Mouse (Mus musculus) midbrain, embryonic 15.5 days (tissue): Measurements from ENCODE around the gene Tnni3. TPM values are rescaled to one million over a fixed set of nuclear protein-coding genes. Genes with fewer than 3 reads are reported as not detected.

Source experiments
- ATAC-seq: fragments of 200-750 bp; cut with Nextera tagmentation; replicated peaks from 2 replicates; pipeline ENCODE4 v1.8.0; 2017; ENCODE audit warnings: moderate TSS enrichment
- H3K27ac ChIP-seq: fragments of 300-500 bp; sonication (generic); 2 replicates; pipeline ENCODE4 v1.5.1; 2015; ENCODE audit warnings: mild to moderate bottlenecking, inconsistent platforms
- H3K27me3 ChIP-seq: fragments of 300-500 bp; sonication (generic); replicated peaks from 2 replicates; pipeline ENCODE4 v1.6.1; 2015; ENCODE audit warnings: inconsistent platforms
- H3K36me3 ChIP-seq: fragments of 300-500 bp; sonication (generic); replicated peaks from 2 replicates; pipeline ENCODE4 v1.6.1; 2015; ENCODE audit warnings: inconsistent platforms
- H3K4me1 ChIP-seq: fragments of 300-500 bp; sonication (generic); 2 replicates; pipeline ENCODE4 v1.6.1; 2015; ENCODE audit warnings: inconsistent platforms
- H3K4me2 ChIP-seq: fragments of 300-500 bp; sonication (generic); 2 replicates; pipeline ENCODE4 v1.6.1; 2015; ENCODE audit warnings: inconsistent platforms, mild to moderate bottlenecking, moderate library complexity
- H3K4me3 ChIP-seq: fragments of 300-500 bp; sonication (generic); 2 replicates; pipeline ENCODE4 v1.5.1; 2015; ENCODE audit warnings: mild to moderate bottlenecking, inconsistent platforms
- H3K9ac ChIP-seq: fragments of 300-500 bp; sonication (generic); 2 replicates; pipeline ENCODE4 v1.6.1; 2015; ENCODE audit warnings: mild to moderate bottlenecking, inconsistent platforms
- H3K9me3 ChIP-seq: fragments of 300-500 bp; sonication (generic); 2 replicates; pipeline ENCODE4 v1.6.1; 2016; ENCODE audit warnings: inconsistent platforms
- WGBS: fragments of 180-500 bp; shearing (Covaris S2); methylation state at CpG from one replicate; pipeline ENCODE4 v1.1.7; 2015; ENCODE audit warnings: mixed read lengths; 5-methylcytosine and 5-hydroxymethylcytosine counted together
- polyA plus RNA-seq: library from polyadenylated mRNA; unstranded; fragments of >200 nt; fragmentation: Nextera tagmentation; extraction: Ambion mirVana; gene quantifications from 2 replicates; pipeline ENCODE4 v1.2.1, GENCODE M21; 2015

The Tnni3 gene
- polyA plus RNA-seq, 1 experiment from 2014 or later: 1.4 TPM

DNA sequence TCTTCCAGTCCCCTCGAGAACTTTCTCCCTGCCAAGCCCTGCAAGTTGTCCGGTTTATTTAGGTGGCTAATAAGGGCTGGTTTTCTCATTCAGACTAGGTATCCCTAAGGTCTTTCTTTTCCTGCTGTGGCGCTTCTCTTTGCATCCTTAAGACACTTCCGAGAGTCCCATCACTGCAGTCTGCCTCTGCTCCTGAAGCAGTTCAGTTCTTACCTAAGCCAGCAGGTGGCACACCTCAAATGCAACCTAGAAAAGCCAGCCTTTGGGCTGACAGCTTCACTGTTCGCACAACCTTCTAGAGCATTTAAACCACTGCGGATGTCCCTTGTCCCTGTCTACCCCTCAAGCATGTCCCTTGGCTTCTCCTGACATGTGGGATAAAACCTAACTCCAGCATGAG is 44.4 kb downstream of the Tnni3 start:
- Histone ChIP-seq H3K27me3 (peaks cover 14% of the 10 kb centered on the region), H3K9ac (no peak overlapping the region), H3K36me3 (peaks cover 31% of the 10 kb centered on the region), H3K27ac (no peak overlapping the region), H3K9me3 (no peaks in the 10 kb centered on the region), H3K4me3 (no peak overlapping the region), H3K4me1 (peaks cover 18% of the 10 kb centered on the region), H3K4me2 (no peak overlapping the region)
- ATAC-seq: no peak
- WGBS: 27% methylated on average over 6 of the region's 6 CpGs

DNA sequence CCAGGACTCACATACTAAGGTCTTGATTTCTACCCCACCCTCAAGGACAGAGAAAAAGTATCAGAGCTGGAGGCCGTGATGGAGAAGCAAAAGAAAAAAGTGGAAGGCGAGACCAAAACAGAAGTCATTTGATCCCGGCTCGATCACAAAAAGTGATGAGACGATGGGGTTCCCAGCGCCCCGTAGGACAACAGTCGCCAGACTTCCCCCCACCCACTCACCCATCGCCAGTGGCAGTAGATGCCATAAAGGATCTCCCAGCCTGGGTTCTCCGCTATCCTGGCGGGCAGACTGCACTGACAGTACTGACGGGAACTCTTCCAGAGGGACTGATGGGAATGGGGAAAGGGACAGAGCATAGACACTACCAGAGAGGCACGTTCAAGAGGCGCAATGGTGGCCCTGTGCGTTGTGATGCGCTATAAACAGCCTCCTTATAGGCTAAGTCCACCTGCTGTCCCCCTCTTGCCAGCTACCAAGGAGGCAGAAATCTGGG is 45.2 kb downstream of the Tnni3 start:
- Histone ChIP-seq H3K4me3 (peak overlapping the region; percentile 44), H3K4me2 (peak overlapping the region; percentile 86), H3K4me1 (peaks cover 18% of the 10 kb centered on the region), H3K36me3 (peaks cover 23% of the 10 kb centered on the region), H3K9ac (peak overlapping the region; percentile 43), H3K9me3 (no peaks in the 10 kb centered on the region), H3K27ac (peak overlapping the region; percentile 60; the same call in 1 of the 2 replicates), H3K27me3 (peaks cover 20% of the 10 kb centered on the region)
- peak; percentile 15 for ATAC-seq
- WGBS: 3% methylated on average over 16 of the region's 16 CpGs

DNA sequence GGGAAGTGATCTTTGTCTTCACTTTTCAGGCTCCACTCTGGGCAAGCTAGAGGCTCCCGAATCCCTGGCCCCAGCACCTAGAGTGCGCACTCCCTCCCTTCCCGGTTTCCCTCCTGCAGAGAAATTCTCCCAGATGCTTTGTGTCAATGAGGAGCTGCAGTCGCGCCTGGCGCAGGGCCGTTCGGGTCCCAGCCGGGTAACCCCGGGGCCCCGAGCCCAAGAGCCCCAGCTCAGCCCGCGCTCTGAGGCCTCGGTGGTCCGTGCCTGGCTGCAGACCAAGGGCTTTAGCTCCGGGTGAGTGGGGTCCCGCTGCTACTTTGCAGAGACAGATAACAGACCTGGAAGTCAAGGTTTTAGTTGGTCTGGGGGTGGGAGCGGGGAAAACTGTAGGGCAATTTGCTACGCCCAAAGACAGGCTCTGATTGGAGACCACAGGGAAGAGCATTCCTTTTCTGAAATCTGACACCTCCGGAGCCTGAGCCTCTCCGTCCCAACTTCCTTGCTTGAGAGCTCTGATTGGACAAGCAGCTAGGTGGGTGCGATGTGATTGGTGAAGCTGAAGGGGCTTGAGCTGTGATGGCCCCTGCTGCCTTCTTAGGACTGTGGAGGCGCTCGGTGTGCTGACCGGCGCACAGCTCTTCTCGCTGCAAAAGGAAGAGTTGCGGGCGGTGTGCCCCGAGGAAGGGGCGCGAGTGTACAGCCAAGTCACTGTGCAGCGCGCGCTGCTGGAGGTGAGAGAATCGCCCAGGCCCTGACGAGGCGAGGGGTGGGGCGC is 45.8 kb downstream of the Tnni3 start:
- H3K9me3 ChIP-seq: no peaks in the 10 kb centered on the region
- peaks cover 17% of the 10 kb centered on the region; the same call in 1 of the 2 replicates for H3K36me3 ChIP-seq
- peak overlapping the region; percentile 43 for H3K9ac ChIP-seq
- H3K4me2 ChIP-seq: peak overlapping the region; percentile 86
- peak; percentile 94 for ATAC-seq
- H3K4me3 ChIP-seq: peak overlapping the region; percentile 44
- H3K27ac ChIP-seq: peak overlapping the region; percentile 60
- WGBS: under 1% methylated on average over 39 of the region's 39 CpGs
- peaks cover 26% of the 10 kb centered on the region for H3K27me3 ChIP-seq
- H3K4me1 ChIP-seq: peaks cover 18% of the 10 kb centered on the region

DNA sequence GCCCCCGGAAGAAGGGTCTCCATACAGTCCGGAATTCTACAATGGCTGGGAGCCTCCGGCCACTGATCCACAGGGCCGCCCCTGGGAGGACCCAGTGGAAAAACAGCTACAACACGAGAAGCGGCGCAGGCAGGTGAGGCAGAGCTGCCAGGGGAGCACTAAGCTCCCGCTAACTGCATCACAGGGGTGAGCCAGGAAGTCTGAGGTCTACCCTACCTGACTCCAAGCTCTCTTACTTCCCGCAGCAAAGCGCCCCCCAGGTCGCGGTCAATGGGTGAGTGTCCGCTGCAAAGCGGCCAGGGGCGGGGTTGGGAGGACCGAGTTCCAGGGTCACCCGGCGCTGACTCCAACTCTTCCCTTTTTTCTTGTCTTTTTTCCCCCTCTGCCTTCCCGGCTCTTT is 50.1 kb downstream of the Tnni3 start:
- H3K9me3 ChIP-seq: no peaks in the 10 kb centered on the region
- 6% methylated on average over 19 of the region's 19 CpGs for WGBS
- H3K4me1 ChIP-seq: peaks cover 28% of the 10 kb centered on the region
- H3K36me3 ChIP-seq: no peaks in the 10 kb centered on the region
- no peak for ATAC-seq
- H3K4me2 ChIP-seq: no peak overlapping the region
- H3K4me3 ChIP-seq: no peak overlapping the region
- H3K9ac ChIP-seq: no peak overlapping the region
- no peak overlapping the region for H3K27ac ChIP-seq
- peaks cover 46% of the 10 kb centered on the region for H3K27me3 ChIP-seq

DNA sequence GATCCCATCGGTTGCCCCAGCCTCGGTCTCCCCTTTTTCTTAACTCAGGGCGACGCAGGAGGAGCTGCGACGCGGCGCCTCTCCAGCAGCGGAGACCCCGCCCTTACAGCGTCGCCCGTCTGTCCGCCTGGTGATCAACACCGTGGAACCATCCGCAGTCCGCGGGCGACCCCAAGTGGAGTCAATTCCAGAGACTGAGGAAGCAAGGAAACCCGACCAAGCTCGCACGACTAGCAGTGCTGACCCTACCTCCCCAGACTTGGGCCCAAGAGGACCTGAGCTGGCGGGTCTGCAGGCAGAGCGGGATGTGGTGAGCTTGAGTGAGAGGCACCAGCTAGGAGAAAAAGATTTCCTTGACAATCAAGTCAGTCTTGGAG is 52.9 kb downstream of the Tnni3 start:
- WGBS: 1% methylated on average over 24 of the region's 24 CpGs
- Histone ChIP-seq H3K36me3 (no peaks in the 10 kb centered on the region), H3K4me2 (peak overlapping the region; percentile 67), H3K27me3 (peaks cover 42% of the 10 kb centered on the region), H3K9ac (peak overlapping the region; percentile 41), H3K4me1 (peaks cover 14% of the 10 kb centered on the region), H3K9me3 (no peaks in the 10 kb centered on the region), H3K4me3 (peak overlapping the region; percentile 48), H3K27ac (no peak overlapping the region)
- ATAC-seq: peak; percentile 89

DNA sequence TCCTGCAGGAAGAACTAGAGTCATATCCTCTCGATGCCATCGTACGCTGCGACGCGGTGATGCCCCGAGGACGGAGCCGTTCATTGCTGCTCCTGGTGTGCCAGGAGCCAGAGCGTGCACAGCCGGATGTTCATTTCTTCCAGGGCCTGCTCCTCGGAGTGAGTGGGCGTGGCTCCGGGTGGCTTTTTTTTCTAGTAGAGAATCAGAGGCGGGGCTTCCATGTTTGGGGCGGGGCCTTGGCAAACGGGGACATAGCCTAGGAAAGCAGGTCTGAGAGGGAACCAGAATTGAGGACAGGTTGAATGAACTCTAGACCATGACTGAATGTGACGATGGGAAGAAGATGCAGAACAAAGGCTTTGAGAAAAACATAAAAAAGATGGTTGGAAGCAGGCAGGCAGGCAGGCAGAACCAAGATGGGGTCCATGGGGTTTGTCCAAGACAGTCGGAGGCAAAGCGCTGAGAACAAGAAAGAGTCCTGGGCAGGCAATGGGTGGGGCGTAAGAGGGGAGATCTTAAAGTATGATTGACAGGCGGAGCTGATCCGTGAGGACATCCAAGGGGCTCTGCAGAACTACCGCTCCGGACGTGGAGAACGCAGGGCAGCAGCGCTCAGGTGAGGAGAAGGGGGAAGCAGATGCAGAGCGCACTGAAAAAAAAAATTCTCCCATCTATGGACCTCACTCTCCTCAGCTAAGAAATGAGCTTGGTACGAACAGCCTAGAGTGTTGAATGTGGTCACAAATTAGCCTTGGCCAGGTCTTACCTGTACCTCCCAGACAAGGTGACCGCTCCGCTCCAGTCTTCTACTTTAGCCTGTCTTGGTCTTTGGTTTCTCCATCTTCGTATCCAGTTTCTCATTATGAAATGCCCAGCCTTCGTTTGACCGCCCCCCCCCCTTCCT is 53.5 kb downstream of the Tnni3 start:
- whole genome bisulfite sequencing: 1% methylated on average over 34 of the region's 35 CpGs
- no peaks in the 10 kb centered on the region for H3K36me3 ChIP-seq
- peak; percentile 65 for ATAC-seq
- 0 out of 2 replicates have a peak overlapping the region, but pooled peaks have one; percentile 0 for H3K27ac ChIP-seq
- H3K4me1 ChIP-seq: peaks cover 14% of the 10 kb centered on the region
- H3K9ac ChIP-seq: peak overlapping the region; percentile 41
- H3K4me3 ChIP-seq: peak overlapping the region; percentile 48
- no peaks in the 10 kb centered on the region for H3K9me3 ChIP-seq
- peaks cover 38% of the 10 kb centered on the region for H3K27me3 ChIP-seq
- H3K4me2 ChIP-seq: peak overlapping the region; percentile 67

Other genes starting within 250 kb of the Tnni3 start
- gene Ncr1, start 186.5 kb downstream of the Tnni3 start, polyA plus RNA-seq: not detected in 2 replicates
- 0.18 TPM in 1 of 2 replicates, not detected in the other for gene Gp6, start 126.5 kb downstream of the Tnni3 start, polyA plus RNA-seq
- 44.4 and 46.5 TPM in 2 replicates for gene Rdh13, start 78.6 kb downstream of the Tnni3 start, polyA plus RNA-seq
- 13.1 and 13.2 TPM in 2 replicates for gene Eps8l1, start 63.6 kb downstream of the Tnni3 start, polyA plus RNA-seq
- gene Ppp1r12c, start 22.5 kb downstream of the Tnni3 start, polyA plus RNA-seq: 50.3 and 51.3 TPM in 2 replicates
- gene Tnnt1, start 7.8 kb downstream of the Tnni3 start, polyA plus RNA-seq: 4.1 and 4.3 TPM in 2 replicates
- 2.3 and 2.8 TPM in 2 replicates for gene Dnaaf3, start 8.2 kb upstream of the Tnni3 start, polyA plus RNA-seq
- 155 and 162 TPM in 2 replicates for gene Syt5, start 23.3 kb upstream of the Tnni3 start, polyA plus RNA-seq
- 0.75 and 1.3 TPM in 2 replicates for gene Ptprh, start 79.8 kb upstream of the Tnni3 start, polyA plus RNA-seq
- 3.8 and 4.2 TPM in 2 replicates for gene Tmem86b, start 107.2 kb upstream of the Tnni3 start, polyA plus RNA-seq
- 10.5 TPM in 2 replicates for gene Ppp6r1, start 134.8 kb upstream of the Tnni3 start, polyA plus RNA-seq
- gene Hspbp1, start 160.8 kb upstream of the Tnni3 start, polyA plus RNA-seq: 165 TPM in 2 replicates
- 8.6 TPM in 2 replicates for gene Brsk1, start 166.4 kb upstream of the Tnni3 start, polyA plus RNA-seq
- gene Tmem150b, start 201.0 kb upstream of the Tnni3 start, polyA plus RNA-seq: 0.09 and 0.25 TPM in 2 replicates
- gene Kmt5c, start 215.9 kb upstream of the Tnni3 start, polyA plus RNA-seq: 75.3 and 77.2 TPM in 2 replicates
- gene Cox6b2, start 228.9 kb upstream of the Tnni3 start, polyA plus RNA-seq: 21.6 and 23.6 TPM in 2 replicates
- gene Fam71e2, start 247.1 kb upstream of the Tnni3 start, polyA plus RNA-seq: not detected in 2 replicates